Mouse (Mus musculus): Measurements from ENCODE around the gene Ambp.

GRCm38 (mm10) chr4:63124861-63125466 lies 29.6 kb downstream of the Ambp start:
- TF ChIP-seq CTCF (IDR thresholded peaks at IDR 0.05; ENCODE audit: borderline replicate concordance, insufficient read depth, low read length) = no peak
- no peak for TF ChIP-seq POLR2A (IDR thresholded peaks at IDR 0.05; ENCODE audit: low read depth, low read length)
